Mouse (Mus musculus): ENCODE measurements around the gene Trmt2b. TPM values are rescaled to one million over a fixed set of nuclear protein-coding genes. Genes with fewer than 3 reads are reported as not detected.

The Trmt2b gene
- total and polyA plus RNA-seq, 2 experiments: 10.0 to 27.3 TPM

DNA sequence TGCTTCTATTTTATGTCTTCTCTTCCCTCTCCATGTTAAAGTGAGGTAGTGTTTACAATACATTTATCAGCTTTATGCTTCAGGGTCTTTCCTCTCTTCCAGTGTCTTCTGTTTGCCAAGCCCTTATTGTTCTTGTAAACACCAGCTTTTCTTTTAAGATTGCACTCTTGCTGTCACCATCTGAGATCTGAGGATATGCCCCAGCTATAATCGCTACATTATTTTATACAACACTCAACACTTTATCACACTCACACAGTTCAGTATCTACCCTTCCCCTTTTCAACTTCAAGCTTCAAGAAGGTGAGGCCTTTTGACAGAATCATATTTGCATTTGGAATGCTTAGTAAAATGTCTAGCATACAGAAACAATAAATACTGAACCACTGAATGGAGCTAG lies 26.5 kb upstream of the Trmt2b start:
- WGBS: 86% methylated on average over 1 of the region's 1 CpGs

DNA sequence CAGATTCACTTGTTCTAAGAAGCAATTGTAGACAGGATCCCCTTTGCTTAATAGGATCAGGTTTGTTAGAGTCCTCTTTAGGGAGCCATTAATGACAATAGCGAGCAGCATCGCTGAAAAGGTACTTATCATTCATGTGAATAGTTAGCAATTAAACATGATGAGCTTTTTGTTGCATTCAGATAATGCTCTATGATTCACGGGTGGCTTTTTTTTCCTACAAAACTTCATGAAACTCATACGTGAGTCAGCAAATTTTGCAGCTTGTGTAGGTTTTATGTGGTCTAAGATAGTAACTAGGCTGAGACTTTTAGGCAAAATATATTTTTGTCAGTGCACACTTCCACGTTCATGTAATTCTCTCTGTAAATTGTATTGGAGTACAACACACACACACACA lies 23.4 kb upstream of the Trmt2b start:
- Histone ChIP-seq H3K4me1 (ENCODE audit: control insufficient read depth, insufficient read depth, low read length) (peaks cover under 1% of the 10 kb centered on the region; the same call in 1 of the 2 replicates), H3K36me3 (ENCODE audit: control insufficient read depth, insufficient read depth, low read length) (no peaks in the 10 kb centered on the region), H3K27ac (replicated peaks; ENCODE audit: insufficient read depth, low read depth, low read length) (no peak overlapping the region), H3K4me3 (ENCODE audit: insufficient read depth, low read depth, low read length) (no peak overlapping the region), H3K79me2 (ENCODE audit: control insufficient read depth, insufficient read depth, low read length) (no peaks in the 10 kb centered on the region), H3K9ac (ENCODE audit: low read depth, low read length) (no peak overlapping the region), H3K27me3 (ENCODE audit: control insufficient read depth, insufficient read depth, low read length) (peaks cover 2% of the 10 kb centered on the region; the same call in 1 of the 2 replicates)
- no peak for DNase-seq (ENCODE audit: extremely low read depth, low read depth, low spot score)
- TF ChIP-seq POLR2A (IDR thresholded peaks at IDR 0.05; ENCODE audit: extremely low read depth, insufficient read depth, low read length) (no peak), CTCF (IDR thresholded peaks at IDR 0.05; ENCODE audit: low read depth, low read length) (no peak)
- 71% methylated on average over 5 of the region's 5 CpGs for WGBS

More for the DNA sequence above, 26.5 kb upstream of the Trmt2b start:
- Histone ChIP-seq H3K27me3 (ENCODE audit: control insufficient read depth, insufficient read depth, low read length) (no peaks in the 10 kb centered on the region), H3K4me3 (ENCODE audit: insufficient read depth, low read depth, low read length) (no peak overlapping the region), H3K27ac (replicated peaks; ENCODE audit: insufficient read depth, low read depth, low read length) (no peak overlapping the region), H3K79me2 (ENCODE audit: control insufficient read depth, insufficient read depth, low read length) (no peaks in the 10 kb centered on the region), H3K9ac (ENCODE audit: low read depth, low read length) (no peak overlapping the region), H3K4me1 (ENCODE audit: control insufficient read depth, insufficient read depth, low read length) (peaks cover 3% of the 10 kb centered on the region; the same call in 1 of the 2 replicates), H3K36me3 (ENCODE audit: control insufficient read depth, insufficient read depth, low read length) (no peaks in the 10 kb centered on the region)
- no peak for DNase-seq (ENCODE audit: extremely low read depth, low read depth, low spot score)
- TF ChIP-seq CTCF (IDR thresholded peaks at IDR 0.05; ENCODE audit: low read depth, low read length) (no peak), POLR2A (IDR thresholded peaks at IDR 0.05; ENCODE audit: extremely low read depth, insufficient read depth, low read length) (no peak)

DNA sequence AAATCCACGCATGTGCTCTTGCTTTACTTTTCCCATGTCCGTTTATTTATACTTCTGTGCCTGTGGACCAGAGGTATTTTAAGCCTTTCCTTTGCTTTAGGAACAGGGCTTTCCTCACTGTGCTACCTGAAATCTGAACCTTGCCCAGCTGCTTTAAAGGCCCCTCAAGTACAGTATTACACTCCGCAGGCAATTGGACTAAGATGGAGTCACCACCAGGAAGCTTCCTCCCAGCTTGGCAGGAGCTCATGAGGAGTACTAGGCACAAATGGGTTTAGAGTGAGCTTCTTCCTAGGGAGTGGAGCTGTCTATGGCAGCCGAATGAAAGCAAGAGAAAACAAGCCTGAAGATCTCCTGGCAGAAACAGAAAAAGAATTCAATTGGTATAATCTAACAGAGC lies 20.4 kb upstream of the Trmt2b start:
- no peak overlapping the region for H3K27ac ChIP-seq (replicated peaks; ENCODE audit: insufficient read depth, low read depth, low read length)
- 53% methylated on average over 4 of the region's 4 CpGs for WGBS
- no peaks in the 10 kb centered on the region for H3K36me3 ChIP-seq (ENCODE audit: control insufficient read depth, insufficient read depth, low read length)
- peaks cover 4% of the 10 kb centered on the region; the same call in 1 of the 2 replicates for H3K27me3 ChIP-seq (ENCODE audit: control insufficient read depth, insufficient read depth, low read length)
- peaks cover 3% of the 10 kb centered on the region; the same call in 1 of the 2 replicates for H3K4me1 ChIP-seq (ENCODE audit: control insufficient read depth, insufficient read depth, low read length)
- no peak for DNase-seq (ENCODE audit: extremely low read depth, low read depth, low spot score)
- no peak overlapping the region for H3K9ac ChIP-seq (ENCODE audit: low read depth, low read length)
- no peak overlapping the region for H3K4me3 ChIP-seq (ENCODE audit: insufficient read depth, low read depth, low read length)
- no peaks in the 10 kb centered on the region for H3K79me2 ChIP-seq (ENCODE audit: control insufficient read depth, insufficient read depth, low read length)
- TF ChIP-seq CTCF (IDR thresholded peaks at IDR 0.05; ENCODE audit: low read depth, low read length) (no peak), POLR2A (IDR thresholded peaks at IDR 0.05; ENCODE audit: extremely low read depth, insufficient read depth, low read length) (no peak)

DNA sequence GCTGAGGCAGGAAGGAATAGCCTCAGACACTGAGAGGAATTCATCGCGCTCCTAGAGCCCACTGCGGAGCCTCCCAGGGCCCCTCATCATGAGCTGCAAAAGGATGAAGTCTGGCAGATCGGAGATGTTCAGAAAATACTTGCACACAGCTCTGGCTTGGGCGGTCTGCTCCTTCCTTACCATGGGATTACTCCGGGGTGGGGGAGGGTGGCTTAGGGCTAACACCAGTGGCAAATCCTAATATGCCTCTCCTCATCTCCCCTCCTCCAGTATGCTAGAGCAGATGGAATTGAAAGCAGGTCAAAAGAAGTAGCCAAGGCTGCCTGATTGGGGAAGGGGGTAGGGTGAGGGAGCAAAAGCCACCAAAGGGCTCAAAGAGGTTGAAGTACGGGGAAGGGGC lies 20.0 kb upstream of the Trmt2b start:
- 34% methylated on average over 7 of the region's 7 CpGs for WGBS
- no peak for DNase-seq (ENCODE audit: extremely low read depth, low read depth, low spot score)
- TF ChIP-seq POLR2A (IDR thresholded peaks at IDR 0.05; ENCODE audit: extremely low read depth, insufficient read depth, low read length): no peak
- TF ChIP-seq CTCF (IDR thresholded peaks at IDR 0.05; ENCODE audit: low read depth, low read length): no peak
- H3K4me3 ChIP-seq (ENCODE audit: insufficient read depth, low read depth, low read length): no peak overlapping the region
- no peaks in the 10 kb centered on the region for H3K79me2 ChIP-seq (ENCODE audit: control insufficient read depth, insufficient read depth, low read length)
- no peak overlapping the region for H3K9ac ChIP-seq (ENCODE audit: low read depth, low read length)
- peaks cover 4% of the 10 kb centered on the region; the same call in 1 of the 2 replicates for H3K27me3 ChIP-seq (ENCODE audit: control insufficient read depth, insufficient read depth, low read length)
- H3K27ac ChIP-seq (replicated peaks; ENCODE audit: insufficient read depth, low read depth, low read length): no peak overlapping the region
- no peaks in the 10 kb centered on the region for H3K36me3 ChIP-seq (ENCODE audit: control insufficient read depth, insufficient read depth, low read length)
- H3K4me1 ChIP-seq (ENCODE audit: control insufficient read depth, insufficient read depth, low read length): peaks cover 3% of the 10 kb centered on the region; the same call in 1 of the 2 replicates

DNA sequence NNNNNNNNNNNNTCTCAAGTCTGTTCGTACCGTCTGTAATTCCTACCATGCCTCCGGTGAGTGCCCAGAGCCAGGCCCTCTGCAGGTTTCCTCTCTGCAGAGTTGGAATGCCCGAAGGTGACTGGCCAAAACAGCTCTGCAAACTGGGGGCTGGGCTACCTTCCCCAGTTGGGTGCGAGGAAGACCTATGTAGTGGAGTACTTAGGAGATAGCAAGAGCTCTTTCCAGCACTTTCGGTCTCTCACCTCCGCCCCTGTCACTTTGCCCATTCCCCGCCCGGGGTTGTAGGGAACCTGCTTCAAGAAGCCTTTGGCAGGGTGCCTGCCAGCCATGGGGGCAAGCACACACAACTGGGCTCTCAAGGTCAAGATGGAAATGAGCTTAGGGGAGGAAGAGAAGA lies 19.5 kb upstream of the Trmt2b start:
- Histone ChIP-seq H3K9ac (ENCODE audit: low read depth, low read length) (no peak overlapping the region), H3K27me3 (ENCODE audit: control insufficient read depth, insufficient read depth, low read length) (peaks cover 4% of the 10 kb centered on the region; the same call in 1 of the 2 replicates), H3K27ac (replicated peaks; ENCODE audit: insufficient read depth, low read depth, low read length) (no peak overlapping the region), H3K4me1 (ENCODE audit: control insufficient read depth, insufficient read depth, low read length) (peaks cover 3% of the 10 kb centered on the region; the same call in 1 of the 2 replicates), H3K36me3 (ENCODE audit: control insufficient read depth, insufficient read depth, low read length) (no peaks in the 10 kb centered on the region), H3K79me2 (ENCODE audit: control insufficient read depth, insufficient read depth, low read length) (no peaks in the 10 kb centered on the region), H3K4me3 (ENCODE audit: insufficient read depth, low read depth, low read length) (no peak overlapping the region)
- TF ChIP-seq POLR2A (IDR thresholded peaks at IDR 0.05; ENCODE audit: extremely low read depth, insufficient read depth, low read length) (no peak), CTCF (IDR thresholded peaks at IDR 0.05; ENCODE audit: low read depth, low read length) (no peak)
- 18% methylated on average over 9 of the region's 9 CpGs for WGBS
- no peak for DNase-seq (ENCODE audit: extremely low read depth, low read depth, low spot score)

DNA sequence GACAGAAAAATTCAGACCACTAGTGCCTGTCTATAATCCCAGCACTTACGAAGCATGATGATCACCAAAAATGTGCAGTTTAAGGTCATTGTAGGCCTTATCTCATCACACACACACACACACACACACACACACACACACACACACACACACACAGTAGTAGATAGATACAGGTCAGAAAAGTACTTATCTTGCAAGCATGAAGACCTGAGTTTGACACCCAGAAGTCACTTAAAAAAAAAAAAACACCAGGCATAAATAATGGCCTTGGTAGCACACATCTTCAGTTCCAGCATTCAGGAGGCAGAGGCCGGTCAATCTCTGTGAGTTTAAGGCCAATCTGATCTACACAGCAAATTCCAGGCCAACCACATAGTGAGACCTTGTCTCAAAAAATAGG lies 10.5 kb upstream of the Trmt2b start:
- no peaks in the 10 kb centered on the region for H3K36me3 ChIP-seq (ENCODE audit: control insufficient read depth, insufficient read depth, low read length)
- H3K4me3 ChIP-seq (ENCODE audit: insufficient read depth, low read depth, low read length): no peak overlapping the region
- TF ChIP-seq CTCF (IDR thresholded peaks at IDR 0.05; ENCODE audit: low read depth, low read length) (no peak), POLR2A (IDR thresholded peaks at IDR 0.05; ENCODE audit: extremely low read depth, insufficient read depth, low read length) (no peak)
- 94% methylated on average over 2 of the region's 2 CpGs for WGBS
- no peak overlapping the region for H3K9ac ChIP-seq (ENCODE audit: low read depth, low read length)
- no peak overlapping the region for H3K27ac ChIP-seq (replicated peaks; ENCODE audit: insufficient read depth, low read depth, low read length)
- no peak for DNase-seq (ENCODE audit: extremely low read depth, low read depth, low spot score)
- no peaks in the 10 kb centered on the region for H3K79me2 ChIP-seq (ENCODE audit: control insufficient read depth, insufficient read depth, low read length)
- H3K4me1 ChIP-seq (ENCODE audit: control insufficient read depth, insufficient read depth, low read length): no peaks in the 10 kb centered on the region
- H3K27me3 ChIP-seq (ENCODE audit: control insufficient read depth, insufficient read depth, low read length): no peaks in the 10 kb centered on the region

All from liver, adult 2 months (tissue).